8 mouse cellular contexts compared by ENCODE assay signal in genomic region chr2:168168892-168169799, GRCm38 (mm10). TPM values are rescaled to one million over a fixed set of nuclear protein-coding genes. Genes with fewer than 3 reads are reported as not detected.
A peak's percentile ranks its signal among the peaks of the same experiment; 100 is the strongest.
DNase-seq lines count a peak whose midpoint lies in the region; ATAC-seq and TF ChIP-seq lines count a peak whose summit lies in the region.

No protein-coding gene starts in this region.

- no peak for ATAC-seq in forebrain, embryonic 12.5 days (ENCODE audit: low FRiP score)
- no peak for ATAC-seq in forebrain, embryonic 15.5 days (replicated peaks)

- TF ChIP-seq CTCF in bone marrow macrophage, adult 2 months (IDR thresholded peaks at IDR 0.05; ENCODE audit: low read depth, low read length), result no peak
- TF ChIP-seq CTCF in thymus, adult 2 months (IDR thresholded peaks at IDR 0.05; ENCODE audit: borderline replicate concordance, control insufficient read depth, extremely low read depth, insufficient read depth, low read length, poor library complexity), result no peak

- WGBS in forebrain, embryonic 12.5 days, result 31% methylated on average over 9 of the region's 9 CpGs
- WGBS in forebrain, embryonic 15.5 days, result 37% methylated on average over 9 of the region's 9 CpGs
- 91% methylated on average over 9 of the region's 9 CpGs for WGBS in thymus, adult 2 months

- peak overlapping the region; percentile 51 for H3K27ac ChIP-seq in forebrain, embryonic 12.5 days
- H3K27ac ChIP-seq in forebrain, embryonic 15.5 days (replicated peaks), result no peak overlapping the region
- H3K27ac ChIP-seq in bone marrow macrophage, adult 2 months (ENCODE audit: insufficient read depth, low read depth, low read length), result no peak overlapping the region
- H3K27ac ChIP-seq in thymus, adult 2 months (ENCODE audit: control insufficient read depth, insufficient read depth, low read length), result no peak overlapping the region

- 0 out of 2 replicates have a peak, but pooled peaks cover 5% of the 10 kb centered on the region for H3K36me3 ChIP-seq in forebrain, embryonic 12.5 days (replicated peaks)
- no peaks in the 10 kb centered on the region for H3K36me3 ChIP-seq in forebrain, embryonic 15.5 days
- no peaks in the 10 kb centered on the region for H3K36me3 ChIP-seq in thymus, adult 2 months (ENCODE audit: control insufficient read depth, insufficient read depth, low read length)

- H3K4me1 ChIP-seq in forebrain, embryonic 12.5 days, result peaks cover 31% of the 10 kb centered on the region
- H3K4me1 ChIP-seq in forebrain, embryonic 15.5 days, result peaks cover 14% of the 10 kb centered on the region
- H3K4me1 ChIP-seq in bone marrow macrophage, adult 2 months (ENCODE audit: control insufficient read depth, insufficient read depth, low read length), result peaks cover 10% of the 10 kb centered on the region
- H3K4me1 ChIP-seq in thymus, adult 2 months (replicated peaks; ENCODE audit: control insufficient read depth, insufficient read depth, low read length), result peaks cover 12% of the 10 kb centered on the region

- H3K27me3 ChIP-seq in forebrain, embryonic 12.5 days, result no peaks in the 10 kb centered on the region
- H3K27me3 ChIP-seq in forebrain, embryonic 15.5 days, result no peaks in the 10 kb centered on the region
- no peaks in the 10 kb centered on the region for H3K27me3 ChIP-seq in thymus, adult 2 months (ENCODE audit: control insufficient read depth, insufficient read depth, low read length)

- H3K4me2 ChIP-seq in forebrain, embryonic 12.5 days, result 0 out of 2 replicates have a peak overlapping the region, but pooled peaks have one; percentile 35
- H3K4me2 ChIP-seq in forebrain, embryonic 15.5 days (replicated peaks), result no peak overlapping the region

- no peak for TF ChIP-seq POLR2A in bone marrow macrophage, adult 2 months (IDR thresholded peaks at IDR 0.05; ENCODE audit: borderline replicate concordance, low read depth, low read length)
- TF ChIP-seq POLR2A in thymus, adult 2 months (IDR thresholded peaks at IDR 0.05; ENCODE audit: control insufficient read depth, extremely low read depth, insufficient read depth, low read length, poor library complexity), result no peak

- H3K9me3 ChIP-seq in forebrain, embryonic 12.5 days, result no peaks in the 10 kb centered on the region
- H3K9me3 ChIP-seq in forebrain, embryonic 15.5 days, result no peaks in the 10 kb centered on the region

- peak; percentile 46 to 54 for DNase-seq in kidney, adult 8-10 months
- peak; percentile 24 for DNase-seq in lung, postnatal 14 days
- no peak for DNase-seq in right cerebral cortex, postnatal 10 days (ENCODE audit: low spot score in 2 of 2)
- DNase-seq in right cerebral cortex, adult 2 months (ENCODE audit: low spot score in 2 of 2), result no peak
- no peak for DNase-seq in thymus, adult 2 months

- no peak overlapping the region for H3K9ac ChIP-seq in forebrain, embryonic 12.5 days
- H3K9ac ChIP-seq in forebrain, embryonic 15.5 days (replicated peaks), result no peak overlapping the region

- no peak overlapping the region for H3K4me3 ChIP-seq in forebrain, embryonic 12.5 days (replicated peaks)
- H3K4me3 ChIP-seq in forebrain, embryonic 15.5 days, result no peak overlapping the region
- H3K4me3 ChIP-seq in bone marrow macrophage, adult 2 months (ENCODE audit: insufficient read depth, low read length), result peak overlapping the region; percentile 46; the same call in 1 of the 2 replicates
- H3K4me3 ChIP-seq in thymus, adult 2 months (ENCODE audit: control insufficient read depth, insufficient read depth, low read length), result no peak overlapping the region

RNA-seq across cellular contexts. Expression of gene Adnp, which starts 37.8 kb away (rescaled TPM):
- 3.5 and 10.8 TPM in 2 replicates for polyA plus RNA-seq in forebrain, embryonic 12.5 days (2016; fragmentation: Nextera tagmentation; extraction: Ambion mirVana)
- polyA plus RNA-seq in forebrain, embryonic 15.5 days (2015; fragmentation: Nextera tagmentation; extraction: Ambion mirVana), result 4.4 and 13.6 TPM in 2 replicates
- 15.9 and 16.3 TPM in 2 replicates for polyA plus RNA-seq in bone marrow macrophage, adult 2 months (2012; ENCODE audit: insufficient read depth, insufficient read length, missing spikeins)
- 36.0 and 44.6 TPM in 2 replicates for polyA plus RNA-seq in thymus, adult 2 months (2012; rRNA removed)

Comparison
In these comparisons a context has a peak if more than half of its experiments do, and no peak if none do; other contexts are left out.
1. DNase-seq: peak in kidney, adult 8-10 months (2 of 2) and lung, postnatal 14 days (single experiment); none in right cerebral cortex, postnatal 10 days (0 of 2), right cerebral cortex, adult 2 months (0 of 2) and thymus, adult 2 months (single experiment).